Mouse (Mus musculus) C2C12 (cell line): Measurements from ENCODE around the gene Fth1. TPM values are rescaled to one million over a fixed set of nuclear protein-coding genes. Genes with fewer than 3 reads are reported as not detected.

Experiments
- H3K27me3 ChIP-seq: one replicate; pipeline ENCODE4 v1.6.1; 2011; ENCODE audit not compliant: control insufficient read depth, insufficient read depth, insufficient read length
- H3K36me3 ChIP-seq: one replicate; pipeline ENCODE4 v1.6.1; 2011; ENCODE audit not compliant: control insufficient read depth, insufficient read depth
- H3K4me3 ChIP-seq: one replicate; pipeline ENCODE4 v1.5.1; 2011; ENCODE audit warnings: mild to moderate bottlenecking, control low read depth; ENCODE audit not compliant: poor library complexity, insufficient read depth, severe bottlenecking
- H3K79me2 ChIP-seq: one replicate; pipeline ENCODE4 v1.6.1; 2011; ENCODE audit not compliant: control insufficient read depth, insufficient read depth
- H3K79me3 ChIP-seq: one replicate; pipeline ENCODE4 v1.6.1; 2011; ENCODE audit warnings: low read depth, control low read depth
- H3ac ChIP-seq: one replicate; pipeline ENCODE3; 2011; ENCODE audit warnings: low read depth; ENCODE audit not compliant: control insufficient read depth, insufficient read length
- CEBPB ChIP-seq: IDR thresholded peaks from one replicate; pipeline ENCODE4 v1.6.1; 2011; ENCODE audit warnings: low read depth, mild to moderate bottlenecking, control low read depth, moderate library complexity
- CTCF ChIP-seq: IDR thresholded peaks from one replicate; pipeline ENCODE4 v1.5.1; 2011; ENCODE audit not compliant: control insufficient read depth, insufficient read depth, insufficient read length
- FOSL1 ChIP-seq: IDR thresholded peaks from one replicate; pipeline ENCODE4 v1.8.0; 2011; ENCODE audit warnings: mild to moderate bottlenecking, low read length; ENCODE audit not compliant: poor library complexity, insufficient read depth, severe bottlenecking
- MAX ChIP-seq: IDR thresholded peaks from one replicate; pipeline ENCODE4 v1.6.1; 2011; ENCODE audit warnings: mild to moderate bottlenecking, control low read depth
- MYOD1 ChIP-seq: IDR thresholded peaks from one replicate; pipeline ENCODE4 v1.6.1; 2011; ENCODE audit warnings: low read depth; ENCODE audit not compliant: control insufficient read depth, insufficient read length
- MYOG ChIP-seq: IDR thresholded peaks from one replicate; pipeline ENCODE4 v1.6.1; 2011; ENCODE audit not compliant: control insufficient read depth, insufficient read length; ENCODE audit errors: extremely low read depth
- USF1 ChIP-seq: IDR thresholded peaks from one replicate; pipeline ENCODE4 v1.6.1; 2011; ENCODE audit warnings: low read depth, mild to moderate bottlenecking, control low read depth, moderate library complexity
- polyA plus RNA-seq: library from polyadenylated mRNA; unstranded; fragments of >200 nt; fragmentation: generic; extraction: Trizol; gene quantifications from one replicate; pipeline ENCODE4 v1.2.1, GENCODE M21; 2012; ENCODE audit warnings: missing spikeins

Gene Fth1
- polyA plus RNA-seq, 1 experiment = 4,975 TPM

GRCm38 (mm10) chr19:10019214-10019760 lies 38.9 kb downstream of the Fth1 start:
- H3K27me3 ChIP-seq = no peaks in the 10 kb centered on the region
- TF ChIP-seq FOSL1 (no peak), MYOD1 (no peak), CEBPB (no peak), CTCF (no peak), USF1 (no peak), MYOG (no peak), MAX (no peak)
- H3K36me3 ChIP-seq = no peaks in the 10 kb centered on the region
- H3K4me3 ChIP-seq = no peak overlapping the region
- H3ac ChIP-seq = no peak overlapping the region
- H3K79me2 ChIP-seq = no peaks in the 10 kb centered on the region
- H3K79me3 ChIP-seq = no peaks in the 10 kb centered on the region

DNA sequence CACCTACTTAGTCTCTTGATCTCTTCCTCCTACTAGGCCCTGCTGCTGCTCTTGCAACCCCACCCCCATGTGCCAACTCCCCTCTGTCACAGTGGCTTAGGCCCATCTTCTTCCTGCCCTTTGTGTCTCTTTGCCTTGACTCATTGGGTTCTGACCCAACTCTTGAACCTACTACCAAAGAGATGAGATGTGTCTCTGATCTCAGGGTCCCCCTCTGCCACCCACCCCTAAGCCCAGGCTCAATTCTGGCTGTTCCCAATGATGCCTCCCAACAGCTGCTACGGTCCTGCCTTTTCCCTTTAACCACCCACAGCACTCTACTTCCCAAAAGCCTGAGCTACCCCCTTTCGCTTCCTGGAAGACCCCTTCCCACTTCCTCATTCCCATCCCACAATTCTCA lies 41.6 kb downstream of the Fth1 start:
- Histone ChIP-seq H3ac (no peak overlapping the region), H3K4me3 (no peak overlapping the region), H3K79me2 (no peaks in the 10 kb centered on the region), H3K79me3 (no peaks in the 10 kb centered on the region), H3K27me3 (no peaks in the 10 kb centered on the region), H3K36me3 (no peaks in the 10 kb centered on the region)
- no peak for TF ChIP-seq MYOD1
- no peak for TF ChIP-seq FOSL1
- TF ChIP-seq CEBPB = no peak
- TF ChIP-seq MAX = no peak

DNA sequence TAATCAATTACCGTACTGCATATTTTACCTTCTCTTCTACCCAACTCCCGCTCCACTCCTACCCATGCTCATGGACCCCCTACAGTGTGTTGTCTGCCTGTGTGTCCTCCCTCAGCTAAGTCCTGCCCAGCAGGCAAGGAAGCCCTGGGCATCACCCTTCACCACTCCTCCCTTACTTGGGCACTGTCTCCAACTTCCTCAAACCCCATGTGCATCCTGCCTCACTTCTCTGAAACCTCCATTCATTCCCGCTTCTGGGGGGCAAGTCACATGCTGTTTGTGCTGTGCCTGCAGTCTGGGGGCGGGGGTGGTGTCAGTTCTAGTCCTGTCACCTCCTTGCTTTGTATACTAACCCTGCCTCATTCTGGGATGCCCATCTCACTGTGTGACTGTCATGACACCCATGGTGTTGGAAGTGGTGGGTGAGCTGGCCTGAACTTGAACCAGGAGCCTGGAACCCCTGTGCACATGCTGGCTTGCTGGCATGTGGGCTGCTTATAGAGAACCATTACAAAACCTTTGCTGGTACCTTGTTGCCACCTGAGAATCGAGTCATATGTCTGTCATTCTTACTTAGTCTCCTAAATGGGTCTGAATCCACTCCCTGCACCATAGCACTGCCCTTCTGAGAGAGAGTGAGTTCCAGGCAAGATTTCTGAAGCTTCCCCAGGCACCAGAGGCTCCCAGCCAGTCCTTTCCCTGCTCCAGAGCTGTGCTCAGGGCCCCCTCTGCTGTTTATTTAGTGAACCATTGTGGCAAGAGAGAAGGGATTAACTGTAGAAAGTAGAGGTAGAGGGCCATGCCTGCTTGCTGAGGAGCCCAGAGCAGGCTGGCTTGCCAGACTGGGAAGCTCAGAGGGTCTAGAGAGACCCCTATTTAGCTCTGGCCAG lies 42.3 kb downstream of the Fth1 start:
- no peak for TF ChIP-seq CEBPB
- no peak for TF ChIP-seq MAX
- no peak for TF ChIP-seq FOSL1
- no peak for TF ChIP-seq USF1
- TF ChIP-seq MYOG = no peak
- TF ChIP-seq MYOD1 = no peak
- no peak for TF ChIP-seq CTCF
- H3K79me3 ChIP-seq = no peaks in the 10 kb centered on the region
- no peaks in the 10 kb centered on the region for H3K36me3 ChIP-seq
- no peak overlapping the region for H3ac ChIP-seq
- H3K79me2 ChIP-seq = no peaks in the 10 kb centered on the region
- no peak overlapping the region for H3K4me3 ChIP-seq
- no peaks in the 10 kb centered on the region for H3K27me3 ChIP-seq

DNA sequence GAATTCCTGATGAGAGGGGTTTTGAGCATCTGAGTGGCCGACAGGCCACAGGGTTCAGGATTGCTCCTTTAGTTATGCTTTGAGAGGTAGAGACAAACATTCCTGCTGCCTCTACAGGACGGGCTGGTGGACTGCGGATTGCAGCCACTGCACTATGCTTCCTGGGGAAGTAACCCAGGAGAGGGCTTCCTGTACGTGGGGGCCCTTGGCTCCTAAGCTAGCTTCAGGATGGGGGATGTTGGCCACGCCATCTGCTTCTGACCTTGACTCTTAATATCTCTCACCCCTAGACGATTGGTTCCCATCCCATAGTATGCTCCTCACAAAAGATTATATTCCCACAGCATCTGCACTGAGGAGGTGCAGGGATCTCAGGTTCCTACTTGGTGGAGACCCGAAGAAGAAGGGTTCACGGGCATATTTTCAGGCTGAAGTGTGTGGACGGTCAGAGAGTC lies 42.9 kb downstream of the Fth1 start:
- Histone ChIP-seq H3K79me2 (no peaks in the 10 kb centered on the region), H3ac (no peak overlapping the region), H3K27me3 (no peaks in the 10 kb centered on the region), H3K36me3 (no peaks in the 10 kb centered on the region), H3K79me3 (no peaks in the 10 kb centered on the region), H3K4me3 (no peak overlapping the region)
- no peak for TF ChIP-seq MAX
- no peak for TF ChIP-seq MYOG

DNA sequence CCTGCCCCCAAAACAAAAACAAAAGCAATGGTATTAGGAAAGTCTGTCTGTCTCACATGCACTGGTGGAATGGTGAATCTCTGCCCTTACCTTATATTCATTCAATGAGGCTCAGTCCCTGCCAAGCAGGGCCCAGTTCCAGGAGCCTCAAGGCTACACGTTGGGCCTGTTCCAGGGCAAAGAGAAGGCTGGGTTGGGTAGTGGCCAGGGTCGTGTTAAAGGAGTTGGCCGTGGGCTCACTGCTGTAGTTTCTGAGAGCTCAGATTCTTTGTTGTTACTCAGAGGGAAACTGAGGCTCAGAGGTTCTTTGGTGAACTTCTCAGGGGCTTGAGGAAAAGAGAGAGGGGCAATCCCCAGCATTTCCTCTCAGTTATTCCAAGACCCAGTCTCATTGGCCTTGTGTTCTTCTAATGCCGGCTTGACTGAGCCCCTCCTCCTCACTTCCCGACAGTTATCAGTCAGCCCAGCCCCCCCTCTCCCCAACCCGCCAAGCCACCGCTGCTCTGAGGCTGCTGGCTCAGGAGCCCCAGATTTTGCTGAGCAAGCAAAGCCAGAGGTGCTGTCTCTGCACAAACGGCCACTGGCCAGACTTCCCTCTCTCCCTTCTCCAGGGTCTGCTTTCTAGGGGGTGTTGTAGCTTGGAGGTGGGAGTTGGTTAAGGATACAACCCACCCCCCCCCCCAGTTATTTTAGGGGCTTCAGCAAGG lies 44.9 kb downstream of the Fth1 start:
- no peak for TF ChIP-seq USF1
- TF ChIP-seq MYOG = no peak
- no peak for TF ChIP-seq MAX
- no peak for TF ChIP-seq CTCF
- no peak for TF ChIP-seq MYOD1
- TF ChIP-seq CEBPB = no peak
- TF ChIP-seq FOSL1 = no peak
- no peak overlapping the region for H3K4me3 ChIP-seq
- no peaks in the 10 kb centered on the region for H3K27me3 ChIP-seq
- no peaks in the 10 kb centered on the region for H3K79me2 ChIP-seq
- no peak overlapping the region for H3ac ChIP-seq
- H3K79me3 ChIP-seq = no peaks in the 10 kb centered on the region
- H3K36me3 ChIP-seq = no peaks in the 10 kb centered on the region

- TF ChIP-seq CEBPB (no peak), USF1 (no peak), FOSL1 (no peak), CTCF (no peak), MYOG (no peak), MAX (no peak), MYOD1 (no peak)
- no peak overlapping the region for H3K4me3 ChIP-seq
- H3K36me3 ChIP-seq = no peaks in the 10 kb centered on the region
- H3K27me3 ChIP-seq = no peaks in the 10 kb centered on the region
- no peaks in the 10 kb centered on the region for H3K79me2 ChIP-seq
- no peaks in the 10 kb centered on the region for H3K79me3 ChIP-seq
- H3ac ChIP-seq = no peak overlapping the region
These were observed 49.3 kb downstream of the Fth1 start for GRCm38 (mm10) chr19:10029746-10030145.
